Mouse (Mus musculus): ENCODE results near the gene Olfr1239. TPM values are rescaled to one million over a fixed set of nuclear protein-coding genes. Genes with fewer than 3 reads are reported as not detected.

Olfr1239 gene
- polyA plus RNA-seq (2014; fragmentation: Illumina TruSeq; extraction: RNeasy Lipid Tissue Mini Kit (QIAGEN cat#74804); ENCODE audit: low read depth, low replicate concordance): not detected

GRCm38 (mm10) chr2:89420307-89420706 lies at the start of gene Olfr1239:
Olfr1239 (minus strand) TSS chr2:89420407.

GRCm38 (mm10) chr2:89442900-89443299 lies 22.7 kb upstream of the Olfr1239 start, which contains the start of gene Olfr1240:
Olfr1240 (minus strand) TSS chr2:89443000.

GRCm38 (mm10) chr2:89409576-89409975 lies 10.6 kb downstream of the Olfr1239 start, which contains the start of gene Olfr1238:
Olfr1238 (minus strand) TSS chr2:89409676.

Other genes starting within 250 kb of the Olfr1239 start
- not detected for gene Olfr1225, start 245.7 kb downstream of the Olfr1239 start, polyA plus RNA-seq (2014; fragmentation: Illumina TruSeq; extraction: RNeasy Lipid Tissue Mini Kit (QIAGEN cat#74804); ENCODE audit: low read depth, low replicate concordance)
- gene Olfr1226, start 220.4 kb downstream of the Olfr1239 start, polyA plus RNA-seq (2014; fragmentation: Illumina TruSeq; extraction: RNeasy Lipid Tissue Mini Kit (QIAGEN cat#74804); ENCODE audit: low read depth, low replicate concordance): 0.09 TPM
- not detected for gene Olfr1228, start 166.3 kb downstream of the Olfr1239 start, polyA plus RNA-seq (2014; fragmentation: Illumina TruSeq; extraction: RNeasy Lipid Tissue Mini Kit (QIAGEN cat#74804); ENCODE audit: low read depth, low replicate concordance)
- gene Olfr1229, start 132.4 kb downstream of the Olfr1239 start, polyA plus RNA-seq (2014; fragmentation: Illumina TruSeq; extraction: RNeasy Lipid Tissue Mini Kit (QIAGEN cat#74804); ENCODE audit: low read depth, low replicate concordance): not detected
- not detected for gene Olfr1230, start 123.1 kb downstream of the Olfr1239 start, polyA plus RNA-seq (2014; fragmentation: Illumina TruSeq; extraction: RNeasy Lipid Tissue Mini Kit (QIAGEN cat#74804); ENCODE audit: low read depth, low replicate concordance)
- gene Olfr1231, start 113.3 kb downstream of the Olfr1239 start, polyA plus RNA-seq (2014; fragmentation: Illumina TruSeq; extraction: RNeasy Lipid Tissue Mini Kit (QIAGEN cat#74804); ENCODE audit: low read depth, low replicate concordance): not detected
- gene Olfr1232, start 90.7 kb downstream of the Olfr1239 start, polyA plus RNA-seq (2014; fragmentation: Illumina TruSeq; extraction: RNeasy Lipid Tissue Mini Kit (QIAGEN cat#74804); ENCODE audit: low read depth, low replicate concordance): not detected
- not detected for gene Olfr1233, start 78.0 kb downstream of the Olfr1239 start, polyA plus RNA-seq (2014; fragmentation: Illumina TruSeq; extraction: RNeasy Lipid Tissue Mini Kit (QIAGEN cat#74804); ENCODE audit: low read depth, low replicate concordance)
- not detected for gene Olfr1234, start 55.5 kb downstream of the Olfr1239 start, polyA plus RNA-seq (2014; fragmentation: Illumina TruSeq; extraction: RNeasy Lipid Tissue Mini Kit (QIAGEN cat#74804); ENCODE audit: low read depth, low replicate concordance)
- gene Olfr1238, start 10.7 kb downstream of the Olfr1239 start, polyA plus RNA-seq (2014; fragmentation: Illumina TruSeq; extraction: RNeasy Lipid Tissue Mini Kit (QIAGEN cat#74804); ENCODE audit: low read depth, low replicate concordance): not detected
- gene Olfr1240, start 22.6 kb upstream of the Olfr1239 start, polyA plus RNA-seq (2014; fragmentation: Illumina TruSeq; extraction: RNeasy Lipid Tissue Mini Kit (QIAGEN cat#74804); ENCODE audit: low read depth, low replicate concordance): not detected
- not detected for gene Olfr1241, start 66.7 kb upstream of the Olfr1239 start, polyA plus RNA-seq (2014; fragmentation: Illumina TruSeq; extraction: RNeasy Lipid Tissue Mini Kit (QIAGEN cat#74804); ENCODE audit: low read depth, low replicate concordance)
- not detected for gene Olfr1242, start 77.9 kb upstream of the Olfr1239 start, polyA plus RNA-seq (2014; fragmentation: Illumina TruSeq; extraction: RNeasy Lipid Tissue Mini Kit (QIAGEN cat#74804); ENCODE audit: low read depth, low replicate concordance)
- not detected for gene Olfr1243, start 111.1 kb upstream of the Olfr1239 start, polyA plus RNA-seq (2014; fragmentation: Illumina TruSeq; extraction: RNeasy Lipid Tissue Mini Kit (QIAGEN cat#74804); ENCODE audit: low read depth, low replicate concordance)
- not detected for gene Olfr1245, start 158.0 kb upstream of the Olfr1239 start, polyA plus RNA-seq (2014; fragmentation: Illumina TruSeq; extraction: RNeasy Lipid Tissue Mini Kit (QIAGEN cat#74804); ENCODE audit: low read depth, low replicate concordance)
- gene Olfr1246, start 172.8 kb upstream of the Olfr1239 start, polyA plus RNA-seq (2014; fragmentation: Illumina TruSeq; extraction: RNeasy Lipid Tissue Mini Kit (QIAGEN cat#74804); ENCODE audit: low read depth, low replicate concordance): not detected
- gene Olfr1247, start 193.7 kb upstream of the Olfr1239 start, polyA plus RNA-seq (2014; fragmentation: Illumina TruSeq; extraction: RNeasy Lipid Tissue Mini Kit (QIAGEN cat#74804); ENCODE audit: low read depth, low replicate concordance): not detected
- not detected for gene Olfr1248, start 197.8 kb upstream of the Olfr1239 start, polyA plus RNA-seq (2014; fragmentation: Illumina TruSeq; extraction: RNeasy Lipid Tissue Mini Kit (QIAGEN cat#74804); ENCODE audit: low read depth, low replicate concordance)
- gene Olfr1249, start 214.6 kb upstream of the Olfr1239 start, polyA plus RNA-seq (2014; fragmentation: Illumina TruSeq; extraction: RNeasy Lipid Tissue Mini Kit (QIAGEN cat#74804); ENCODE audit: low read depth, low replicate concordance): not detected
- gene Olfr1250, start 241.1 kb upstream of the Olfr1239 start, polyA plus RNA-seq (2014; fragmentation: Illumina TruSeq; extraction: RNeasy Lipid Tissue Mini Kit (QIAGEN cat#74804); ENCODE audit: low read depth, low replicate concordance): not detected